Mouse (Mus musculus) left cerebral cortex, postnatal 10 days (tissue): ENCODE data around the gene Phtf2. TPM values are rescaled to one million over a fixed set of nuclear protein-coding genes. Genes with fewer than 3 reads are reported as not detected.

Source experiments
- DNase-seq, 2 experiments: peaks; one replicate each; pipeline ENCODE4 v3.0.0; 2021 to 2022; ENCODE audit warnings: low spot score in 2 of 2, mixed read lengths in 1 of 2; ENCODE audit errors: extremely low spot score in 1 of 2
- intact Hi-C: fragments of 180-260 bp; cut with DNase I; formaldehyde crosslinking; loops from one replicate; pipeline ENCODE4 v1.15.1; 2025
- total RNA-seq, 2 experiments: library from RNA; stranded (reverse); gene quantifications; 2 replicates each; pipeline ENCODE4 v1.2.3; 2021

Phtf2 gene
- 10 to 100 TPM; 23.4 to 28.1 TPM for total RNA-seq

DNA sequence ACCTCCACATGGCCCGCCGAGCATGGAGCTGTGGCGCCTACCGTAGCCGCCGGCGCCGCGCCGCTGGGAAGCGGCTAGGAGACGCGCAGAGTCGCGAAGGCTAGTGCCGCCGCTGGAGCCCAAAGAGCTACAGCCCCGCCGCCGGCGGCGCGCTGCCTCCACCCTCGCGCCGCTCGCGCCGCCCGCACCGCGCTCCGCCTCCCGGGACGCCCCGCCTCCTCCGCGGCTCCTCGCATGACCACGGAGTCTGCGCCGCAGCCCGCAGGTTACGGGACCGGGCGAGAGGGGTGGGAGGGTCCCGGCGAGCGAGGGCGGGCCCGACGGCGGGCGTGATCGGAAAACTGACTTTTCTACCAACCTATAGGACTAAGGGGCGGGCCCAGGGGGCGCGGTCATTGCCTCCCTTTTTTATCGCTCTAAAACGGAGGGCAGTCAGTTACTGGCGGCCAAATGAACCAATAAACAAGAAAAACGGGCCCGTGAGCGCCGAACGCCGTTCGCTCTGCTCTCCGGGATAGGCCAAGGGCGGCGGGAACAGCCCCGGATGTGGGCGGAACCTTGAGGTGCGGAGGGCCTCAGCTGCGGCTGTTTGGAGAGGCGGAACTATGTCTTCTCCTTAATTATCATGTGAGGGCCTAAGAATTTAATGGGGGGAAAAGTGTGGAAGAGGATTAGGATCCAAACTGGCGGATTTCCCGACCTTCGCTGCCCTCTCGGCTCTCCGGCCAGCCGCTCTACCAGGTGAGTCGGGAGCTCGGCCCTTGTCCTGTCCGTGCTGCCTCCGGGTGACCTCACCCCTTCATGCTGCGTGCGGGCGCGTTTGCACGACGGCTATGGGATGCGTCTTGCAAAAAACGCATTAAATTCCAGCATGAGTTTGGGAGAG is at the start of gene Phtf2, which contains the start of gene Tmem60:
Phtf2 (minus strand) TSS at position 210 of the 886 bp plus-strand sequence.
Tmem60 (plus strand) TSS at position 277 of the 886 bp plus-strand sequence.
- intact Hi-C loops = no loop called here
- peak; percentile 97 to 100 for DNase-seq

DNA sequence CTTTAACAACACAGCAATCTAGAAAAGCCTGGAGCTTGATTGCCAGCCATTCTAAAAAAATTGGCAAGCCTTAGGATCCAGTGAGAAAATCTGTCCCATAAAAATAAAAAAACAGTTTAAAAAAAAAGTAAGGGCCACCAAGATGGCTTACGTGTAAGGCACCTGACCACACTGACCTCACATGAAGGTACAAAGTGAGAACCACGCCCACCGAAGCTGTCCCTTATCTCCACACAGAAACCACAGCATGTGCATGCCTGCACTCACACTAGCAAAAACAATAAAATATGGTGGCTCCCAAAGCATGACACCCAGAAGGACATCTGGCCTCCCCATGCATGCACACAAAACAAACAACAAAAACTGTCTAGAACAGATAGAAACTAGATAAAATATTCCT is 49.4 kb upstream of the Phtf2 start:
- no peak for DNase-seq
- intact Hi-C loops = no loop called here

DNA sequence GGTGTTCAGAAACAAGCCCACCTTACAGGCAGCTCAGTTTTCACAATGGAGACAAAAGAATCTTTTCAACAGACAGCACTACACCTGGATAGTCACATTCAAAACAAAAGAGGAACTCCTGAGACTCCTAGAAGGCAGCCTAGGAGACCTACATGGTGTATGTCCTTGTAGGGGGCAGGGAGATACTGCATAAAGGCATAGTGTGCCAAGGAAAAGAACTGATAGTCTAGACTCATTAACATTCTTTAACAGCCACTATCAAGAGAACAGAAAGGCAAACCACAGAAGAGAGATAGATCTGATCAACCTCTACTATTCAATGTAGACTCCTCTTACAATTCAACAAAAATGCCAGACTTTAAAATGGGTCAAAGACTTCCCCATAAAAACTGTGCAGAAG is 48.5 kb upstream of the Phtf2 start:
- intact Hi-C loops = no loop called here
- no peak for DNase-seq

DNA sequence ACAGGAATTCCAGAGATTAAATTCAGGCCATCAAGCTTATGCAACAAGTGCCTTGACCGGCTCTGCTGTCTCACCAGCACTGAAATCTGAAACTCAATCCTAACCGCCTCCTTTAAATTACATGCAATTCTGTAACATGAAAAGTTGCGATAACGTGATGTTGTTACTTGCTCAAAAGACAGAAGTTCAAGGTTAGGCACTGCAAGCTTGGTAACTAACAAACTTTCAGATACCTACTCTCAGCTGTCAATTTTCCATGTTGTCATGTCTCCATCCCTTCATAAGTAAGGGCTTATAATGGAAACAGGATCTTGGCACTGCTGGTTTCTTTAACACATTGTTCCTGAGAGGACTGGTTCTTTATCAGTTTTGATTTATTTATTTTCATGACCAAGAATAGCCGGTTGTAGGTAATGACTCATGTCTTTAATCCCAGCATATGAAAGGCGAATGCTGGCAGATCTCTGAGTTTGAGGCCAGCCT is 47.8 kb upstream of the Phtf2 start:
- intact Hi-C loops = no loop called here
- DNase-seq = no peak

DNA sequence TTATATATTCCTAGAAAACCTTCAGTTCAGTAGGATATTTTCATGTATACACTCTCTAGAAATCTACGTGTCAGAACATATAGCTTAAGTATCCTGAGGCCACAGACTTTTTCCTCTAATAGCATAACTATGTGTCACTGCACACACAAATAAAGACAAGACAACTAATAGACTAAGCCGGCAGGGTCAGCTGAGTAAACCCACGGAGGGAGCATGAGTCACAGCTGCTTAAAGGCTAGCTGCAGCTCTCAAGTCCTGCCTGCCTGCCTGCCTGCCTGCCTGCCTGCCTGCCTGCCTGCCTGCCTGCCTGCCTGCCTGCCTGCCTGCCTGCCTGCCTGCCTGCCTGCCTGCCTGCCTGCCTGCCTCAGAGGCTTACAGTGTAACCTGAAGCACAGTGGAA is 43.5 kb upstream of the Phtf2 start:
- intact Hi-C loops = no loop called here
- no peak for DNase-seq

DNA sequence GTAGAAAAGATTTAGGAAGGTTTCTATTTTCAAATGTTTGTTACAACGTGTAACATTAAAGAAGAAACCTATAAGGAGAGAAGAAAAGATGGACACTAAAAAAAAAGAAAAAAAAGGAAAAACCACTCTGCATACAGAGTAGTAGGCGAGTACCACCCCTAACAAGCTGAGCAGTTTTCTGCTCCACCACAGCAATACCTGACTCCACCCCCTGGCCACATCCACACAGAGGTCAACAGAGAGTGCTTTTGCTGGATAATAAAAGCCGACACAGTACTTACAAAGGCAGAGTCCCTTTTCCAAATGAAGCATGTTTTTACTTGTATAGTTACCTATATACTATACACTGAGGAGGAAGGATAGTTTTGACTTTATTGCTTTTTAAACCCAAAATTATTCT is 42.7 kb upstream of the Phtf2 start:
- no peak for DNase-seq
- intact Hi-C loops = no loop called here

DNA sequence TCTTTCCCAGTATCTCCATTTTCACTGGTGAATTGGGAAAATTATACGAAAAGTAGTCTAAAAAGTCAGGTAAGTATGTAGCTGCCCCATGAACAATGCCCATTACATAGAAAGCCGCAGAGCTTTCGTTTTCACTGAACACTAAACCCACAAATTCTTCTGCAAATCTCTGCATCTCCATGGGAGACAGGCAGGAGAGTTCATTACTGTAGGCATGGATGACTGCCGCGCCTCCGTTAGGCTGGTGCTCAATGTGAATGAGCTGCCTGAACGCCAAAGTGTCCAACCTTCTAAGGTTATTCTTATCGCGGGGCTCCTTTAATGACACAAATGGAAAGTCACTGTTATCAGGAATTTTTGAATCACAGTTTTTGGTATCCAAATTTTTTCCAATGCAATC is 37.6 kb upstream of the Phtf2 start:
- DNase-seq = no peak
- intact Hi-C loops = no loop called here

DNA sequence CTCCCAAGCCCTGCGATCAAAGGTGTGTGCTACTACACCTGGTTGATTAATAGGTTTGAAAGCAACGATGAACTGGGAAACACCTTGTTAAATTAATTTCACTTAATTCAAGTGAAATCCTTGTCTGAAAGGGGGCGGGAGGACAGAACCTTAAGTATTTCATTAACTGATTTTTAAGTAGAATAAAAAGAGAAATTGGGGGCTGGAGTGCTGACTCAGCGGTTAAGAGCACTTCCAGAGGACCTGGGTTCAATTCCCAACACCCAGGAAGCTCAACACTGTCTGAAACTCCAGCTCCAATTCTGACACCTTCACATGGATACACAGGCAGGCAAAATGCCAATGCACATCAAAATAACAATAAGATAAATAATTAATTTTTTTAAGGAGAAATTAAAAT is 37.0 kb upstream of the Phtf2 start:
- intact Hi-C loops = no loop called here
- no peak for DNase-seq

DNA sequence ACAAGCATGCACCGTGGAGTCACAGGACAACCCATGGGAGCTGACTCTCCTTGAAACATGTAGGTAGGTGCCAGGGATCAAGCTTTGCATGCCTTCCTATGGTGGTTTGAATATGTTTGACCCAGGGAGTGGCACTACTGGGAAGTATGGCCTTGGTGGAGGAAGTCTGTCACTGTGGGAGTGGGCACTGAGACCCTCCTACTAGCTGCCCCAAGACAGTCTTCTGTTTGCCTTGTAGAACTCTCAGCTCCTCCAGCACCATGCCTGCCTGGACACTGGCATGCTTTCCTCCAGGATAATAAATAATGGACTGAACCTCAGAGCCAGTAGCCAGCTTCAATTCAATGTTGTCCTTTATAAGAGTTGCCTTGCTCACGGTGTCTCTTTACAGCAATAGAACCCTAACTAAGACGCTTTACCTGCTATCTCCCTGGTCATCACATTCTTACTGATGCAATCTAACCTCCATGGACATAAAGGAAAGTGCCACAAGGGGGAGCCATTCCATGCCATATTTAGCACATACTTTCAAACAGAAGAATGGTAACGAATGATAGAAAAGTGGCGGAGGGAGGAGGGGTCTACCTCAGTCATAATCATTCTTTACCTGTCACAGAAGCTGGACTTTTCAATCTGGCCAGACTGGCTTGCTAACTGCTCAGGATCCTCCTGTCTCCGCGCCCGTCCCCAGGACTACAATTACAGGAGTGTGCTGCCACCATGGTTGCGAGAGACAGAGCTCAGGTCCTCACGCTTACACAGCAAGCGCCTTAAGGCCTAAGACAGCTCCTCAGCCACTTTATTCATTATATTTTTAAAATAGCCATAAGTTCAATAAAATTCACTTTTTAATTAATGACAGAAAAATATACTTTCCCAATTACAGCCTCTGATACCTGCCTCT is 31.7 kb upstream of the Phtf2 start:
- intact Hi-C loops = loop anchor here (5.0 kb wide), 2 partner anchors 39 to 54 kb away; no protein-coding TSS in a partner anchor
- peak; percentile 42 to 63 for DNase-seq

DNA sequence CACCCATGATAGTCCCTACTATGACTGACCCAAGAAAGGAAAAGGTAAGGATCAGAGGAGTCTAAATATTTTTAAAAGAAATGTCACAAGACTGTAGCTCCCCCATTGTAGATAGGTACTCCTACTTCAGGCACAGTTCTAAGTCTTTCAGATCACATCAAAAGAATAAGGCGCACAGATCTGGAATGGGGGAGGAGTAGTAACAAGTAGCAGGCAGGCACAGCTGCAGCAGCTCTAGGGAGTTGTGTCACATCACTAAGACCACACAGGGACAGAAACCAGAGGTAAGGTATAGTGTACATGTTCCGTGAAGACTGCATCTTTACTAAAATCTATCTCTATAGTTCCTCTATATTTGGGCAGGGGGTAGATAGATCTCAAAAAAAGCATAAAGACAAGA is 29.8 kb upstream of the Phtf2 start:
- no peak for DNase-seq
- intact Hi-C loops = loop anchor here (5.0 kb wide), 2 partner anchors 41 to 56 kb away; no protein-coding TSS in a partner anchor

DNA sequence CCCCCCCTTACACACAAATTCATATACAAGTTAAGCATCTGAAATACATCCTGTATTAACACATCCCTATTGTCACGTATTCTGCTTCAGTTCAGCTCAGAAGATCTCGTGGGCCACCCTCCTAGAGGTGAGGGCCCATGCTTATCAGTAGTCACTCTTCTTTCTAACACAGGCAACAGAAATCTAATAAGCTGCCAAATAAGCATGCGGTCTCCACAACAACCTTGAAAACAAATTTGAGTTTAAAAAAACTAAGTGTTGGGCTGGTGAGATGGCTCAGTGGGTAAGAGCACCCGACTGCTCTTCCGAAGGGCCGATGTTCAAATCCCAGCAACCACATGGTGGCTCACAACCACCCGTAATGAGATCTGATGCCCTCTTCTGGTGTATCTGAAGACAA is 24.3 kb upstream of the Phtf2 start:
- no peak for DNase-seq
- intact Hi-C loops = no loop called here

DNA sequence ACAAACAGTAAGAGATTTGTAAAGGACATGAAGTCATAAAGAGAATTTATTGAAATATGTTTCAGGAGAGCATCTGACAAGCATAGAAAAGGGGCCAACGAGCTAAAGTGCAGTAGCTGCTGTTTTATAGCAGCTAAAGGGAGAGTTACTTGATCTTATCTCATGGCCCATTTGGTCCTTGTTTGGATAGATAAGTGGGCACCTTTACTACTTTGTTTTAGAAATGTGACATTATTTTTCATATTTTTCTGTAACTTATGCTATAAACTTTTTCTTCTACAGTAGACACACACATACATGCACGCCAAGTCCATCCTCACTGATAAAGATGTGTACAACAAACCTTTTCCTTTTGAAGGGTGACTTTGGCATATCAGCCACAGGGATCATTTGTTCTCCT is 23.5 kb upstream of the Phtf2 start:
- intact Hi-C loops = no loop called here
- no peak for DNase-seq

DNA sequence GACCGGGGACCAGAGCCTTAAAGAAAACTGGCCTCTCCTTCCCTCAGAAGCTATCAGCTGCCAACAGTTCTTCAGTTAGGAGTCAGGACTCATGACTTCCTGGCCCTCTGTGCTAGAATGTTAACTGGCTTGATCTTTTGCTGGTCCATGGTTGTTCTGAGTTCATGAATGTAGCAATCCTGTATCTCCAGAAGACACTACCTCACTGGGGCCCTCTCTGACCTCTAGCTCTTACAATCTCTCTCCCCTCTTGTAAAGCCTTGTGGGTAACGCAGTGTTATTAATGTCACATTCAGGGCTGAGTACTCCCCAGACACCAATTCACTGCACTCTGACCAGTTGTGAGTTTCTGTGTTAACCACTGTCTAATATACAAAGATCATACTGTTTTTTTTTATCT is 22.7 kb upstream of the Phtf2 start:
- no peak for DNase-seq
- intact Hi-C loops = no loop called here

DNA sequence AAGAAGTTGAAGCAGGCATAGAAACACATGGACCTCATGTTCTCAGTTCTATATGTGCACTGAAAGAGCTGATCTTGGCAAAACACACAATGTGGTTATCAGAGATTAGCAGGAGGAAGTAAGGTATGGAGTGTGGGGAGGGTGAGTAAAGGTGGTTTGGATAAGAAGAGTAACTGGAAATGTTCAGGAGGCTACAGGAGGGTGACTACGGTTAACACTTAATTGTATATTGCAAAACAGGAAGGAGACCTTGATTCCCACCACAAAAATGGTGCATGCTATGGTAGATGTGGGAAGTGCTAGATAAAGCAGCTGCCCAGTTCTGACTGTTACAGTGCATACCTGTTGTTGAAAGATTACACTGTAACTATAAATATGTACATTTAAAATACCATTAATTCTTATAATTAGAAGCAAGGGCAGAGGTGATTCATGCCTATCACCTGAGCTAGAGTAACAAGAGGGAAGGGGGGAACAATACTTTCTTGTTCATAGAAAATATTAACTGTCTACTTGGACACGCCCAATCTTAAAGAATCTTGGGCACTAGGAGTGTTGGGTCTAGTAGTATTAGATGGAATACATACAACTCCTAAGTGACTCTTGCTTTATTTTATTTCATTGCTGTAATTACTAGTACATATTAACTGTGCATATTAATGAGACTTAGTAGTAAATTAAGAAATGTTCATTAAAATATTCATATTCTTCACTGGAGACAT is 15.7 kb upstream of the Phtf2 start:
- no peak for DNase-seq
- intact Hi-C loops = no loop called here

DNA sequence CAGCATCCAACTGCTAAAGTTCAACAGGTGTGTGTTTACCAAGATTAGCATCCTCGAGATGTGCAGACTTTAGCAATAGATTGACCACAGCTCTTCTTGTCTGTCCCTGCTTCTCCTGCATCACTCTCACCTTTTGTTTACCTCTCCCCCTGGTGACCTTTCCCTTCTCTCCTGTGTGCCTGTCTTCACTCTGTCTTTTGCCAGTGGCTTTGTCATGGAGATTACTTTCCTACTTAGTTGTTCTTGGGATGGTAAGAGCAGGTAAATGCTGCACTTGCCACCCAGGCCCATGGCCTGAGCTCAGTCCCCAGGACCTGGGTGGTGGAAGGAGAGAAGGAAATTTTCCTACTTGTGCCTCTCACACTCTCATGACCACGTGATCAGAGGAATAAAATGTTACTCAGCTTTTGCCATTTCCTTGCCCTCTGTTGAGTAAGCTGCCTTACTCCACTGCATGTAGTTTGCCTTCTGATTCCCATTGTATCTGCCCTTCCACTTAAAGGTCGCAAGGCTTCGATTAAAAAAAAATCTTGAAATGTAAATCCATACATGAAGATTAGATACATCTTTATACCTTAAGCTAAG is 2.2 kb upstream of the Phtf2 start:
- intact Hi-C loops = no loop called here
- no peak for DNase-seq

DNA sequence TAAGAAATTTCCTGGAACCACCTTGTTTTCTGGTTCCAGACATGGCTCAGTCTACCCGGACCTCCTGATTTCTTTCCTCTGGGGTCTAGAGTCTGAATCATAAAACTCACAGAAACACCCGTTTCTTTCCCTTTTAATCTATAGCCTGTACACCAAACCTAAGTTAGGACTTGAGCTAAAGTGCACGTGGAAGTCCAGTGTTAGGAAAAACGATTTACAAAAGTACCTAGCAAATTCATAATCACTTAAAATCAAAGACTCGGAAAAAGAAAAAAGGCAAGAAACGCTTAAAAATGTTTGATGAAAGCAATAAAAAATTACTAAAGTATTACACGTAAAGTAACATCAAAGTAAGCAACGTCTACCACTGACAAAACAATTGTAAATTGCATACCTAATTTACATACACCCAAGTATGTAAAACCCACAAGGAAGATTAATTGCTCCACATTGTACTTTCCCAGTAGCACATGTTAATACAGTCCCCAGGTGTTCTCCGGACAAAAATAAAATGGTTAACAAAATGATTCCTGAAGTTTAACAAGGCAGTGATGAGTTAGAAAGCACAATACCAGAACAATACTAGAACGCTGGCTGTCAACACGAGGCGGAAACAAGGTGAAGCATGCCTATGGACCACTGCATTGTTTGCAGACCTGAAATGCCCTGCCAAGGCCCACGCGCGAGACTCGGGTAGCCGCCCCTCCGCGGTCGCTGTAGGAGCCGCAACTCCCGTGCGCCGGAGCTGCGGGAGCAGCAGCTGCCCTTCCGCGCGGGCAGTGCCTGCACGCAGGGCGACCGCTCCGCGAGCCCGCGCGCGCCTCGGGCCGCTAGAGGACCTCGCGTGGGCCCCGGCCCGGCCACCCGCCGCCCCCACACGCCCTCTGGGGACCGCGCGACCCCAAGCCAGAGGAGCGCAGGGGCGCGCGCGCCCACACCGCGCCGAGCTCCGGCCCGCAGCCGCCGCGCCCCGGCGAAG is 838 bp downstream of the Phtf2 start:
- intact Hi-C loops = no loop called here
- DNase-seq = peak; percentile 27 to 75

DNA sequence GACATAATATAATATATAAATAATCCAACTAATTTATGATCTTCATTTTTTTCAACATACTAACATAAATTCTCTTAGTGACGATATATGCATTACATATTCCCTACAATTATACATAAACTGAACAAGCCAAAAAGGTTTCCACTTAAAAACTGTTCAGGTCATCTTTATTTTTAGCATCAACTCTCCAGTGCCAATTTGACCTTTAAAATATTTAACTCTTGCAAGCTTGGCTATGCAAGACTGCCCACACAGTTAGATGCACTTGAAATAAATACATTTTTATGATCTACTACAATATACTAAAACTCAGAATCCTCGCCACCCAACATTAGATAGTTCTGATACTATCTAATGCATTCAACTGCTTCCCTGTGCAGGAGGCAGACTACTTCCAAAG is 1.5 kb downstream of the Phtf2 start:
- intact Hi-C loops = no loop called here
- DNase-seq = no peak
